Mouse (Mus musculus): Measurements from ENCODE around the gene Sesn3.
"Not testable (repeated sequence)": the region's sequence is repeated elsewhere in the genome, so short reads cannot be mapped to it uniquely, and the experiment has no call there.

The Sesn3 gene

DNA sequence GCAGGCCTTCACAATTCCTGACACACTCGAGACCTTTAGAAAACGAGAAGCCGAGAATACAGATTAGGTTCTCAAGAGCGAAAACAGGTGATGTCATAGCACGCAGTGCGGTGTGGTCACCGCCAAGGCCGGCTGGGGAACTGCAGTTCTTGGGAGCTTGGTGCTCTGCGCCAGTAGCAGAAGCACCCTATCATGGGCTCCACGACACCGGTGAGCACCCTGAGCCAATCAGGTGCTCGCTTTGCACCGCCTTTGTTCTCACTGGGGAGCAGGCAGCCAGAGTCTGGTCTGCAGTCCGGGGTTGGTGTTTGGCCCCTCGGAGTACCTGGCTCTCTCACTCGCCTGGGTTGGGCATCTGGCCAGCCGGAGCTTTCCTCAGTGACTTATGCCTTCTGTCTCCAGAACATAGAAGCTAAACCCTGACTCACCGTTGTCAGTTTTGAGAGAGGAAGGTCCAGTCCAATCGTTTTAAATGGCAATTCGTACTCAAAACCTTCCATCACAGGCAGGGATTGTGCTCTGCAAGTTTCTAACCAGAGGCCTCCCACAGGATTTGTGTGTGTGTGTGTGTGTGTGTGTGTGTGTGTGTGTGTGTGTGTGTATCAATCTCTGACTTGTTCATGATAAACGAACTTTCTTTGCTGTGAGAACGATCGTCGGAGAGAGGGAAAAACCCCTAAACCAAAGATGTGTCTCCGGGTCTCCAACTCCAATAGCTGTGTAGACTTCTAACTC, at the start of gene Sesn3:
Sesn3 (plus strand) TSS at position 82 of the 735 bp plus-strand sequence.
- DNase-seq (ENCODE audit: low read depth, low spot score) = no peak

DNA sequence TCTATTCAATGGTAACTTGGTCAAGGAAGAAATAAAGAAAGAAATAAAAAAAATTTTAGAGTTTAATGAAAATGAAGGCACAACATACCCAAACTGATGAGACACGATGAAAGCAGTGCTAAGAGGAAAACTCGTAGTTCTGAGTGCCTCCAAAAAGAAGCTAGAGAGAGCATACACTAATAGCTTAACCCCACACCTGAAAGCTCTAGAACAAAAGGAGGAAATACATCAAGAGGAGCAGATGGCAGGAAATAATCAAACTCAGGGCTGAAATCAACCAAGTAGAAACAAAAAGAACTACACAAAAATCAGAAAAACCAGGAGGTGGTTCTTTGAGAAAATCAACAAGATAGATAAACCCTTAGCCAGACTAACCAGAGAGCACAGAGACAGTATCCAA, 47.8 kb upstream of the Sesn3 start:
- DNase-seq (ENCODE audit: low read depth, low spot score) = not testable (repeated sequence)

DNA sequence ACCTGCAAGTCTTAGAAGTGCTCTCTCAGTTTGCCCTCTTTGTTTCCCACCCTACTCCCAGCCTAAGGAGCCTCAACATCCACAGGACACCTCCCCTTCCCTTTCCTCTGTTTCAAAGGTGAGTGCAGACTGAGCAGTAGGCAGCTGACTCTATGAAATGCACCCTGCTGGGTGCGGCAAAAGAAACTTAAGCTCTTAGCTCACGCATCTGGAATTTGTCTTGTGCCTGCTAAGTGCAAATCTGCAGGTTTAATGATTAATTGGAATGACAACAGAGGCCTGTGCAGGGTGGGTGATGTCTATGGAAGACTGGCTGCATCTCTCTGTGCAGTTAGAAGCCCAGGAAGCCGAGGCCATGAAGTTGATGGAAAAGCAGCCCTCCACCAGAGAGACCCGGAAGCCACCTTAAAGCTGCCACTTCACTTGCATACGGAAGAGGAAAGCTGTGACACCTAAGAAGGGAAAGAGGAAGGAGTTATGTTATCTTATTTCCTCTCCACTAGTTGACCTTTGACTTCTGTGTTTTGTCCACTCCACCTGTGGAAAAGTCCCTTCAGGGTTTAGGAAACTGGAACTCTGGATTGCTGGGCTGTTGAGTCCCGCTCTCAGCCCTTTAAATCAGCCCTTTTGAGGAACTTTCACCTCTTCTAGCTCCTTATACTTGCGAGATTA, 41.0 kb upstream of the Sesn3 start:
- DNase-seq (ENCODE audit: low read depth, low spot score) = no peak

DNA sequence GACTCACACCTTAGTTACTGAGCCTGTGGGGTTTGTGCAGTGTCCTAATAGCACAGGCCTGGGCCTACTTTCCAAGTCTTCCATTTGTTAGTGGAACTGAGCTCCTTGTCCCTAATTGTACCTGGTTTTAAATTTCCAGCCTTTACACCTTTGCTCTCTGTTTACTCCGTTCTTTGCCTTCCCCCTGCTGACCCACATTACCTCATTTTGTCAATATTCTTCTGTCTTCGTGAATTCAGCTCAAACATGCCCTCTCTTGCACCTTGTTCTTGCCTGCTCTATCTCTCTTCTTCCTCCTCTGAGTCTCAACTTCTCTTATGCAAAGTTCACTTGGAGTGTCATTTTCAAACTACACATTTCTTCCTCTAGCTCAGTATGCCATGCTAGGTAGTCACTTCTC, 39.6 kb upstream of the Sesn3 start:
- no peak for DNase-seq (ENCODE audit: low read depth, low spot score)

DNA sequence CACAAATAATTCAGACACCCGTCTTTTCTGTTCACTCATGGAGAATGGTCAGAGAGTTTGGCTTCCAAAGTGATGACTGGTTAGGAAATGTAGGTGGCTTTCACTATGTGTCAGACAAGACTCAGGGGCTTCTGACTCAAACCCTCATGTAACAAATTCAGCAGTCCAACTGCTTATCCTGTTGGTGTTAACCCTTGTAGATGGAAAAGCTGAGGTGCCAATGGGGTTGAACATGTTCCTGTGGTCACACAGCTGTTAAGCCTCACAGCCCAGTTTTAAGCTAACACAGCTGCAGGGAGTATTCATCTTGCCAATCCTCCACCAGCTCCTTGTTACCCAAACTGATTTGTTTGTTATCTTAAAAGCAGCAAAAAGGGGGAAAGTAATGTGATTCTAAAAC, 33.9 kb upstream of the Sesn3 start:
- DNase-seq (ENCODE audit: low read depth, low spot score) = not testable (repeated sequence)

DNA sequence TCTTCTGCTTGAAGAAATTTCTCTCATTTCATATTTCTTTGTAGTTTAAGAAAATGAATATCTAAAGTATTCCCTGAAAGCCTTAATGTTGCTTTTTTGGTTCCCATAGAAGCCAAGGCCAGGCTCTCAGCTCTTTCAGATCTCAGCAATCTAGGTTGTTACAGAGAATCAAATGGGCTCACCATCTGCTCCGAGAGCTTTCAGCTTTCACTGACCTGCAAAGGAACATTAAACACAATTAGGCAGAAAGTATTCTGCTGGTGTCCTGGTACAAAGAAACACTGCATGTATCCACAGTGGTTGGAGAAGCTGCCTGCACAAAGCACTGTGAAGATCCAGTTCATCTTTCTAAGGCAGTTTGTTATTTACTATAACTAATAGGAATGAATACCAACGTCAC, 32.6 kb upstream of the Sesn3 start:
- DNase-seq (ENCODE audit: low read depth, low spot score) = no peak

DNA sequence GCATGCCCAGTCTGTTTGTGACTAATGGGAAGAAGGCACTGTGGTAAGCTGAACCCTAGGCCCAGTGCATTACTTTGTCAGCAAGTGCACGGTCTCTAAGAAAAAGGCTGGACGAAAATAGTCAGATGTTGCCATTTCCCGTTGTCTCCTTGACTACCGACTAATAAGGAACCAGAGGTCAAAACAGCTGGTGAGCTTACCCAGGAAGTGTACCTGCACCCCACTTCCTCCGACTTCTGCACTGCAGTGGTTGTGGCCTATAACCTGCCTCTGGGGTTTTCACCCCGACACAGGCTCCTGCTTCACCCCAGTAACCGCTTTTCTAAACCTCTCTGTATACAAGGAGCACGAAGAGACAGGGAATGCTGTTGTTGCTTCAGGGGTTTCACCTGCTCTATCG, 30.3 kb upstream of the Sesn3 start:
- no peak for DNase-seq (ENCODE audit: low read depth, low spot score)

DNA sequence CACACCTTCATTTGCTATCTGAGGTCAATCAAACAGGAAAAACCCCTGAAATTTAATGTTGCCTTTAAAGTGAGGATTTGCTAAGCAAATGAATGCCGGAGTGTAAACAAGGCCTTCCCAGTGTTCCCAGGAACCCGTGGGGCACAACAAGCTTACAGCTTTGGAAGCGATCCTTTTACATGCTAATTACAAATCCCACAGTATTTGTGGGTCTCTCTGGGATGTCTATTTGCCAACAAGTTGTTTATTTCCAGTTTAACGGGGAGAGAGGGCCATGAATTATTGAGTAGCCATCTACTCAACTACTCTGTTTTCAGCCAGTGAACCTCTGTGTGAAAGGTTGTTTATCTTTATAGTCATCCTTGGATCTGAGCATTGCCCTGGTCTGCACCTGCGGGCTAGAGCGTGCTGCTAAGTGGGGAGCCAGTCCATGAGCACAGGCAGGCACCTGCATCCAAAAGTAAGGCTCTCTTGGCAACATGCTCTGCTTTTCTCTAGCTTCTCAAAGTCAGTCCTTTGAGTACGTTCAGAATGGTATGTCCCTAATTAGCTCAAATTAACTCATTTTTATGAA, 29.8 kb upstream of the Sesn3 start:
- DNase-seq (ENCODE audit: low read depth, low spot score) = no peak

DNA sequence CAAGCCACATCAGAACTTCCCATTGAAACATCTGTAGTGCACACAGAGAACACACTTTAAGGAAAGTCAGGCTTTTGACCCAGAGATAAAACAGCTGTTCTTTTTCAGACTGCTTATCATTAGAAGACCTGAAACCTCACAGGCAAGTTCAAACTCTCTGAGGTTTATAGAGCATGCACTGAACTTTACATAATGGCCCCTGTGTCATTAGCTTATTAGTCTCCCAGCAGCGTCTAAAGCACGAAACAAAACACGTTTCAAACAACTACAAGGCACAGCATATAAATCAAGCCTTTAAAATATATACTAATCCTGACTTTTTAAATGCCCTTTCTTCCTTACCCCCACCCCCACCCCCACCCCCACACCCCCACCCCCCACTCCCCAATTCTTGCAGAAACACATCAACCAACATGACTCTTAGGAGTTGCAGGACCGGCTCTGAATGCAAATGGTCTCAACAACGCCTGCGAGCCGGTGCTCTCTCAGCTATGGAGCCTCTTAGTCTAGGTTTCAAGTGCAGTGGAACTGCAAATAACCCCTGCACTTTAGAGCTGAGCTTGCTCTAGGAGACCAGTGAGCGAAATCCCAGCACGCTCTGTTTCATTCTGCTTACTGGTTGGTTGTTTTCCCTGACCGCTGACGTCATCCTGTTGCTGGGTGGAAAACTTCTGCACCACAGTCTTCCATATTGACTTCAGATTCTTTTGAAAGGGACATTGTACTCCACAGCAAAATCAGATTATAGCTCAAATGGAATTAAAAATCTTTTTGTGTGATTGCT, 28.7 kb upstream of the Sesn3 start:
- DNase-seq (ENCODE audit: low read depth, low spot score) = no peak

DNA sequence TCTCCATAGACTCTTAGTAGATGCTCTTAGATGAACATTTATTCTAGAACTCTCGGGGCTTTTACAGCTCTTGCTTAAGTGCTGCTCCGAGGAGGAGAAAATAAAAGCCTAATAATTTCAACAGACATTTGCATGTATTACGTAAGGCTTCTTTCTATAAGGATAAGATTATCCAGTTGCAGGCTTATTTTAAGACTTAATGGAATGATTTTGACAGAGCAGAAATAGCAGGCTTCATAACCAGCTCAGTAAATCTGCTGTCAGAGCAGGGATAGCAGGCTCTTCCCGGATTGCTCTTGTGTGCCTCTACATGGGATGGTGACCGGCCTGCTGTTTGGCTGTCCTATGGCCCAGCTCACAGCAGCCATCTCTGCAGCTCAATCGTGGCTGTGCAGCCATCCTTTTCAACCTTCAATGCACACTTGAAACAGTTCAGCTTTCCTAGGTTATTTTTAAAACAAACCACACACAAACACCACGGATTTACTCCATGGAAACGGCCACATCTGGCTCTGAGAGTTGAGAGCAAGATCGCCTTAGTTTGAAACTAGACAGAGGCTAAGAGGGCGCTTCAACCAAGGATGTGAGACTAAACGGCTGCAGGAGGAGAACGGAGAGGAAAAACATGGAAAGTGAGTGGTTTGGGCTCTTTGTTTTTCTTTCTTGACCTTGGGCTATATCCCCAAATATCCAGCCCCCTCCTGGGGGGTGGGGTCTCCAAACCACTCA, 27.2 kb upstream of the Sesn3 start:
- DNase-seq (ENCODE audit: low read depth, low spot score) = no peak

DNA sequence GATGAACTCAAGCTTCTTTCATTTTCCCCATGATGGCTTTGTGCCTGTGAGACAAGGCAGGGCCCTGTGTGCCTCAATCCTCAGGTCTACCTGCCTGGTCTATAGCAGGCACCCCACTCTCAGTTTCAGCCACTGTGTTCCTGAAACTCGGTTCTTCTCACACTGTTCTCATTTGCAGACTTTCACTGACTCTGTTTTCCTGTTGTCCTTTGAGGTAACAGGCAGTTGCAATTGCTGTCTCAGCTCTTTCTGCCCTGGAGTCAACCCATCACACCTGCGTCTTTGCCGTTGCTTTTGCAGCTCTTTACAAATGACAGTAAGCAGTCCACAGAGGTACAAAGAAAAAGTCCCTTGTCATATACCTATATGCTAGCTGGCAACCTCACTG, 26.7 kb upstream of the Sesn3 start:
- no peak for DNase-seq (ENCODE audit: low read depth, low spot score)

DNA sequence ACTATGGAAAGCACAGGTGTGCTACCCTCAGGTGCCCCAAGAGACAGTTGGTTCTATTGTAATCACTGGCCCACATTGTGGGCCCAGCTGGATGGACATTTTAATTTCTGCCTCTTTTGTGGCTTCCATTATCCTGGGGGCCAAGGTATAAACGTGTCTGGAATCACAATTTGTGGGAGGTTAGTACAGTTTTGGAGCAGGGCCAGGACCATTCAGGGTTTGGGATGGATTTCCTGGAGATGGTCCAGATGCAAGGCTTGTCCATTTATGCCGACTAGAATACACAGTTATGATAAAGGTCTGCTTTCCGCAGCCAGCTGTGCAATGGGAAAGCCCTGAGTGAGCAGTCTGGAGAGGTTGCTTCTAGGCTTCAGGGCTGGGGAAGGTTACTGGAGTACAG, 13.7 kb upstream of the Sesn3 start:
- DNase-seq (ENCODE audit: low read depth, low spot score) = no peak

DNA sequence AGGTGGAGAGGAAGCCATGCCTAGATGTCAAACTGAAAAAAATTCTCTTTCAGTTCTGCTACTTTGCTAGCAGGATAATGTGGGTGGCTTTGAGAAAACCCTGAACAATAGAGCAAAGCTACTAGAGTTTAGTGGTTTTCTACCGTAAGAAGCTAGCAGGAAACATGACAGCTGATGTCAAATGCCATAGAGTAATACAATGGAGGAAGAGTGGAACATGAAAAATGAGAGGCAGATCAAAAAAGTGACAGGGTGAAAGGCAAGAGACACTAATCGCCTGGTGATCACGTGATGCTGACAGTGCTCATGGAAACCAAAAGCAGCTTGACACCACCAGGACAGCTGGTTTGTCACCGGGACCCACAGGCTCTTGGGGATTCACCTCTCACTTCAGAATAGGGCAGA, 12.3 kb upstream of the Sesn3 start:
- no peak for DNase-seq (ENCODE audit: low read depth, low spot score)

DNA sequence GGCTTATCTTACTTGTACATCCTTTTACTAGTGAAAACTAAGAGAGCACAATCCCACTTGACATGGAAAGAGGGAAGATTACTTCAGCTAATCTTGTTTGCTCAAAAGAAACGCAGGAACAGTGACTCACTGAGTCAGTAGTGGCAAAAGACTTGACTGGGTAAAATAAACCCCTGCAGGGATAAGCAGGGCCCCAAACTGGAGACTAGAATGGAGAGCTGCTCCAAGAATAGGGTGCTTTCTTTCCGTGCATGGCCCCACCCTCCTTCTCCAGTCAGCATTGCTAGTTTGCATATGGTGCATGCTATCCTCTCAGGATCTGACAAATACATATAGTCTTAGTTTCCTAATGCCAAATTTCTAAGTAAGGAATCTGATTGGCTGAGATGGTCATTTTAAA, 8.4 kb upstream of the Sesn3 start:
- no peak for DNase-seq (ENCODE audit: low read depth, low spot score)

DNA sequence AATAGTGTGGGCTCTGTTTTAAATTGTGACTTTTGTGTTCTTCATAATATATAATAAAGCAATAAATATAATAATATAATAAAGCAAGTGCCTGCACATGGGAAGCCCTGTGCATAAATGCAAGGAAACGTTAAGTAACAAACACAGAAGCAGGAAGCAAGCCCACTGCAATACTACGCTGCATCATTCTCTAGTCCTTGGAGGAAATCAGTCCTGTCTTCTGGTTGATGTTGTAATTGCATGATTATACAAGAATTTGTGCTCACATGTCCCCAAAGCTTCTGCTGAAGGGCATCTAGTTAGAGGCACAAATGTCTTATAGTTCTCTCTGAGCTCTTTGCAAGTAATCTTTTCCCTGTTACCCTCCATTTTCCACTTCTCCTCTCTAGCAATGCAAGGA, 6.3 kb upstream of the Sesn3 start:
- no peak for DNase-seq (ENCODE audit: low read depth, low spot score)

DNA sequence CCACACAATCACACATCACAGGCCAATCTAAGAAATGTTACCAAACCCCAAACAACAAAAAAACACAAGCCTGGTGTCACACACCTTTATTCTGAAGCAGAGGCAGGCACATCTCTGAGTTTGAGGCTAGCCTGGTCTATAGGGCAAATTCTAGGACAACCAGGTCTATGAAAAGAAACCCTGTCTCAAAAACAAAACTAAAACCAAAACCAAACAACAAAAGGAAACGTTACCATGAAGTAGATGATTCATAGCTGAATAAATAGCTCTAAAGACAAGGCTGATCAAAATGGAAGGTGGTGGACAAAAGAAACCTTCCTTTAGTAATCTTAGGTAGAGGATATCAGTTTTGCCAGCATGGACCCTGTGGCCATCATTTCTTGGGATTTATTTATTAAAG, 1.9 kb upstream of the Sesn3 start:
- no peak for DNase-seq (ENCODE audit: low read depth, low spot score)

DNA sequence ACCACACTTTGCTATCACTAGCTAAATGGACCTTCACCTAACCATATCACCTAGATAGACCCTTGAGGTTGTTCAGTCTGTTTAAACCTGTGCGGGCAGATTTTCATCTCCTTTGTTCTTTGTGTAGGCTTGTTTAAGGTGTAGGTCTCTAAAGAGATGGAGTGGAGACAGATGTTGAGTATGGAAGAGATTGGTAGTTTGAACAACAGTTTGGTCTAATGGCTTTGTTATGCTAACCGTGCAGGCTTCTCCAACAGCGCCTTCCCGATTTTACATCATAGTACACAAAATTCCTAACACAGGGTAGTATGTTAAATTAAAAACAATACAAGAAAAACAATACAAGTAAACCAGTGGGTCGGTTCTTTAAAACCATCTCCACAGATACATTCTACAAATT, 281 bp upstream of the Sesn3 start:
- no peak for DNase-seq (ENCODE audit: low read depth, low spot score)

DNA sequence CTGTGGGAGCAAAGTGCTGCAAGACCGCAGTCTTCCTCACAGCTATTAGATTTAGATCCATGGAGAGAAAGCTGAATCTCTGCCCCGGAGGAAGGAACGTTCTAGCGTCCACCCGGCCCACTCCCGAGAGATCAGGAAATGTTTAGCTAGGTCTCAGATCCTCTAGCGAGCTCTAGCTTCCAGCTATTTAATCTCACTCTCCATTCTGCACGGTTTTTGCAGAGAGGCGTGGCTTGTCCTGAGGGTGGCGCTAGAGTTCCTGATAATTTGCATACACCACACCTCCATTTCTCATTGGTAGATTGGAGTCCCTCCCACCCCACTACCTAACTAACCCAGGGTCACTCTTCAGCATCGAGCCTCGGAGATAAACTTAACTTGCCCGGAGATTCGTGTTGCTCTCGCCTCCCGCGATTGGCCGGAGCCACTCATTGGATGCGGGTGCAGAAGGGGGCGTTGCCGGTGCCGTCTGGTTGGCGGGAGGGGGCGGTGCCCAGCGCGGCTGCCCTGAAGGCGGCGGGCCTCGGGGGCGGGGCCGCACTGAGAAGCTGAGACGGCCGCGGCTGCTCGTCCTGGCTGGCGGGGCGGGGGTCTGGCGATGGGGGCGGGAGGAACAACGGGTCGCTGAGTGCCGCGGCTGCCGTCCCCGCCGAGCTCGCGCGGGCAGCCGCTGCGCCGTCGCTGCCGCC, 1.1 kb downstream of the Sesn3 start:
- peak; percentile 68 for DNase-seq (ENCODE audit: low read depth, low spot score)

DNA sequence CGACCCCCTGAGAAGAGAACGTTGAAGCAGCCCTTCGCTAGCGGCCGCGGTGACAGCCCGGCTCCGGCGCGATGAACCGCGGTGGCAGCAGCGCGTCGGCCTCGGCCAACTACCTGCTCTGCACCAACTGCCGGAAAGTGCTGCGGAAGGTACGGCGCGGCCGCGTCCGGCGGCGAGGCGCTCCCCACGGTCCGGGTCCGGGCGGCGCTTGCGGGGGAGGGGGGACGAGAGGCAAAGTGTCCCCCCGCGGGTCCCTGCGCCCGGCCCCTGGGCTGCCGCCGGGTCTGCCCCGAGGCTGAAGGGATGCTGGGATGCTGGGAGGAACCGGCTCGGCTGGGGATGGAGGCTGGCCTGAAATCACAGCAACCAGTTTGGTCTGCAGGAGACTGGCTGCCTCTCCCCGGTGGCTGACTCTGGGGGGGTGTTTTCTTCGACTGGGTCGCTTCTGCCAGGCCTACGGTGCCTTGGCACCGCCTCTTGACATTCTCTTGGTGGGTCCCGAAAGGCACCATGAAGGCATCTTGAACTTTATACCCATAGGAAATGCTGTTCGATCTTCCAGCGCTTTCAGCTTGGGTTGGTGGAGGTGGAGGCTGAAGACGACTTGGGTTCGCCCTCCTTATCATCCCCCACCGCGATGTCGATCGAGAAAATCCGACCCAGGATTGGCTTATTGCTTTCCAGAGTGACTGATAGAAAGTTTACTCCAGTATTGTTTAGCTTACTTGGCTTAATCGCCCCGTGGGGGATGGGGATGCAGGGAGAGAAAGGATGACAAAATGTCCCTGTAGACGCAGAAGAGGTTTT, 1.8 kb downstream of the Sesn3 start:
- DNase-seq (ENCODE audit: low read depth, low spot score) = no peak

DNA sequence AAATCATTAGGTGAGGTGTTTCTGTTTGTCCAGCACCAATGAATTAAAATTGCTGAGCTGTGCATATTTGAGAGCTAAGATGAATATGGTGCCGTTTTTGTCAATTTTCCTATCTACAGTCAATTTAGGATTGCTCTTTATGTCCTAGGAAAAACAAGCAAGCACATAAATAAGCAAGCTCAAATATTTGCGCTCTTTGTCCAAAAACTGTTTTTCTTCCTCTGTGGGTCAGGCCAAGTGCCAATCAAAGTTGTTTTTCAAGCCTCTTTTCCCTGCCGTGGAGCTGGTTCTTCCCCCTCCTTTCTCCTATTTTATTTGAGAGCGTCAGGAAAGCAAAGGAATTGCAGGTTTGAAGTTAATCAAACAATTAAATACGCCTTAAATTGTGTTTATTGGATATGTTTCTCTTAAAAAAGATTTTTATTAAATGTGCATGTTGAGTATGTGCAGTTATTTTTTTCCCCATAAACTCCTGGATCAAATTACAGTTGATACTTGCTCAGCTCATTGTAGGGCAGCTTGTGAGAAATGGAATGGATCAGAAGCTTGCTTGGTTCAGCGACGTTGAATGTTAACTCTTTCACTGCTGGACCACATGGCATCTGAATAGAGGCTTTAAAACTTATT, 2.6 kb downstream of the Sesn3 start:
- DNase-seq (ENCODE audit: low read depth, low spot score) = no peak
